In genomic region chrX:152860008-152860407, GRCm38 (mm10) we compare ENCODE assay signal across 17 mouse cellular contexts.
DNase-seq lines count a peak whose midpoint lies in the region; ATAC-seq and TF ChIP-seq lines count a peak whose summit lies in the region.
"Had no signal": no experiment of that assay in that cellular context is flagged by ENCODE, and none has a peak within 500 bp of the region (broad histone marks: within the 10 kb centered on the region; RNA-seq: fewer than 3 reads in every experiment).

No protein-coding gene starts in this region.

- intact Hi-C loops in heart, postnatal 14 days (cut with DNase I) = no loop called here

- peaks cover 6% of the 10 kb centered on the region; the same call in 1 of the 2 replicates for H3K9me3 ChIP-seq in heart, postnatal 0 days (replicated peaks; ENCODE audit: control insufficient read depth, low read length)
- no peaks in the 10 kb centered on the region; the same call in 1 of the 2 replicates for H3K9me3 ChIP-seq in kidney, postnatal 0 days (replicated peaks; ENCODE audit: low read length)
- H3K9me3 ChIP-seq in kidney, embryonic 14.5 days (ENCODE audit: control insufficient read depth, low read length) = peaks cover 6% of the 10 kb centered on the region; the same call in 1 of the 2 replicates
- H3K9me3 ChIP-seq: heart, embryonic 10.5 days had no signal

- H3K4me1 ChIP-seq in heart, postnatal 0 days (ENCODE audit: control insufficient read depth, insufficient read depth) = no peaks in the 10 kb centered on the region
- H3K4me1 ChIP-seq in kidney, postnatal 0 days (replicated peaks; ENCODE audit: insufficient read depth, low read length) = no peaks in the 10 kb centered on the region
- H3K4me1 ChIP-seq in kidney, embryonic 14.5 days (ENCODE audit: control insufficient read depth, insufficient read depth, low read length) = no peaks in the 10 kb centered on the region
- H3K4me1 ChIP-seq: forebrain, embryonic 12.5 days; heart, embryonic 10.5 days; hindbrain, embryonic 10.5 days had no signal

- H3K4me2 ChIP-seq in heart, postnatal 0 days (ENCODE audit: low read depth, low read length) = no peak overlapping the region
- H3K4me2 ChIP-seq in kidney, postnatal 0 days (ENCODE audit: low read length) = no peak overlapping the region
- no peak overlapping the region for H3K4me2 ChIP-seq in kidney, embryonic 14.5 days (replicated peaks; ENCODE audit: low read depth, low read length)
- H3K4me2 ChIP-seq: forebrain, embryonic 12.5 days; hindbrain, embryonic 14.5 days had no signal

- no peaks in the 10 kb centered on the region for H3K27me3 ChIP-seq in heart, postnatal 0 days (ENCODE audit: control insufficient read depth, insufficient read depth, low read length)
- H3K27me3 ChIP-seq in kidney, postnatal 0 days (ENCODE audit: insufficient read depth, low read length) = no peaks in the 10 kb centered on the region
- H3K27me3 ChIP-seq in kidney, embryonic 14.5 days (ENCODE audit: control insufficient read depth, insufficient read depth, low read length) = no peaks in the 10 kb centered on the region

- DNase-seq in heart, postnatal 0 days (ENCODE audit: low spot score) = peak; percentile 7
- no peak for DNase-seq in heart, postnatal 14 days
- peak; percentile 0 for DNase-seq in kidney, postnatal 0 days (ENCODE audit: low spot score)
- peak; percentile 25 for DNase-seq in fibroblast of lung, adult 2 months (ENCODE audit: low read depth)
- DNase-seq in yolk sac, embryonic 10.5 days (ENCODE audit: low spot score) = peak; percentile 16
- DNase-seq: adrenal gland, adult 8-10 months; adrenal gland, postnatal 36 days; cerebellum, adult 2 months; cerebellum, postnatal 10 days; gastrocnemius, postnatal 10 days; heart, adult 18-20 months had no signal

- no peaks in the 10 kb centered on the region for H3K36me3 ChIP-seq in heart, postnatal 0 days (replicated peaks; ENCODE audit: control insufficient read depth, insufficient read depth, low read length)
- no peaks in the 10 kb centered on the region for H3K36me3 ChIP-seq in kidney, postnatal 0 days (ENCODE audit: insufficient read depth, low read length)
- no peaks in the 10 kb centered on the region for H3K36me3 ChIP-seq in kidney, embryonic 14.5 days (ENCODE audit: control insufficient read depth, insufficient read depth, low read length)
- H3K36me3 ChIP-seq: forebrain, embryonic 12.5 days; heart, embryonic 10.5 days; hindbrain, embryonic 10.5 days had no signal

- H3K4me3 ChIP-seq in heart, postnatal 0 days (ENCODE audit: low read depth, low read length) = no peak overlapping the region
- H3K4me3 ChIP-seq in kidney, postnatal 0 days (replicated peaks; ENCODE audit: low read depth, low read length) = no peak overlapping the region
- H3K4me3 ChIP-seq in kidney, embryonic 14.5 days (ENCODE audit: low read length) = no peak overlapping the region
- H3K4me3 ChIP-seq: forebrain, embryonic 12.5 days; heart, embryonic 10.5 days; hindbrain, embryonic 10.5 days had no signal

- no peak for TF ChIP-seq CTCF in heart, postnatal 0 days (IDR thresholded peaks at IDR 0.05; ENCODE audit: low read depth)
- no peak for TF ChIP-seq CTCF in kidney, postnatal 0 days (IDR thresholded peaks at IDR 0.05; ENCODE audit: low read depth)

- H3K9ac ChIP-seq in heart, postnatal 0 days (replicated peaks; ENCODE audit: low read depth, low read length) = no peak overlapping the region
- no peak overlapping the region for H3K9ac ChIP-seq in kidney, postnatal 0 days (ENCODE audit: low read depth, low read length)
- no peak overlapping the region for H3K9ac ChIP-seq in kidney, embryonic 14.5 days (ENCODE audit: low read depth, low read length)
- H3K9ac ChIP-seq: forebrain, embryonic 12.5 days; hindbrain, embryonic 14.5 days had no signal

- TF ChIP-seq EP300 in heart, postnatal 0 days (IDR thresholded peaks at IDR 0.05; ENCODE audit: low read depth) = no peak

- no peak for ATAC-seq in heart, postnatal 0 days (ENCODE audit: insufficient read depth, low read depth)
- peak; percentile 54; the same call in 1 of the 2 replicates for ATAC-seq in kidney, postnatal 0 days (replicated peaks; ENCODE audit: low FRiP score, low read depth)
- ATAC-seq in kidney, embryonic 14.5 days (ENCODE audit: low FRiP score, low TSS enrichment) = no peak
- ATAC-seq: forebrain, embryonic 16.5 days had no signal

- H3K27ac ChIP-seq in heart, postnatal 0 days (ENCODE audit: low read depth) = no peak overlapping the region
- no peak overlapping the region for H3K27ac ChIP-seq in kidney, postnatal 0 days
- H3K27ac ChIP-seq in kidney, embryonic 14.5 days (ENCODE audit: low read depth, low read length) = no peak overlapping the region
- H3K27ac ChIP-seq: forebrain, embryonic 12.5 days; heart, embryonic 10.5 days; hindbrain, embryonic 10.5 days; hindbrain, embryonic 14.5 days had no signal

Comparison
In these comparisons a context has a peak if more than half of its experiments do, and no peak if none do; other contexts are left out.
1. DNase-seq: peak in heart, postnatal 0 days (single experiment), kidney, postnatal 0 days (single experiment), fibroblast of lung, adult 2 months (single experiment) and yolk sac, embryonic 10.5 days (single experiment); none in heart, postnatal 14 days (0 of 2).